Mouse (Mus musculus) neural tube, embryonic 15.5 days (tissue): ENCODE measurements around the gene Actr1a. TPM values are rescaled to one million over a fixed set of nuclear protein-coding genes. Genes with fewer than 3 reads are reported as not detected.

ENCODE experiments used
- ATAC-seq: fragments of 200-750 bp; cut with Nextera tagmentation; 2 replicates; pipeline ENCODE4 v1.8.0; 2017; ENCODE audit warnings: mild to moderate bottlenecking, moderate TSS enrichment, moderate library complexity; ENCODE audit not compliant: low FRiP score
- H3K27ac ChIP-seq: fragments of 300-500 bp; sonication (generic); replicated peaks from 2 replicates; pipeline ENCODE4 v1.5.1; 2015; ENCODE audit warnings: mild to moderate bottlenecking, inconsistent platforms
- H3K27me3 ChIP-seq: fragments of 300-500 bp; sonication (generic); replicated peaks from 2 replicates; pipeline ENCODE4 v1.6.1; 2015; ENCODE audit warnings: inconsistent platforms
- H3K36me3 ChIP-seq: fragments of 300-500 bp; sonication (generic); 2 replicates; pipeline ENCODE4 v1.6.1; 2015; ENCODE audit warnings: inconsistent platforms
- H3K4me1 ChIP-seq: fragments of 300-500 bp; sonication (generic); 2 replicates; pipeline ENCODE4 v1.6.1; 2015; ENCODE audit warnings: inconsistent platforms
- H3K4me2 ChIP-seq: fragments of 300-500 bp; sonication (generic); 2 replicates; pipeline ENCODE4 v1.6.1; 2015; ENCODE audit warnings: inconsistent platforms, mild to moderate bottlenecking, moderate library complexity
- H3K4me3 ChIP-seq: fragments of 300-500 bp; sonication (generic); replicated peaks from 2 replicates; pipeline ENCODE4 v1.5.1; 2015; ENCODE audit warnings: mild to moderate bottlenecking, inconsistent platforms
- H3K9ac ChIP-seq: fragments of 300-500 bp; sonication (generic); replicated peaks from 2 replicates; pipeline ENCODE4 v1.6.1; 2015; ENCODE audit warnings: mild to moderate bottlenecking, inconsistent platforms
- H3K9me3 ChIP-seq: fragments of 300-500 bp; sonication (generic); replicated peaks from 2 replicates; pipeline ENCODE4 v1.6.1; 2016; ENCODE audit warnings: inconsistent platforms
- WGBS: fragments of 180-500 bp; shearing (Covaris S2); methylation state at CpG from one replicate; pipeline ENCODE4 v1.1.7; 2015; ENCODE audit warnings: mixed read lengths; 5-methylcytosine and 5-hydroxymethylcytosine counted together
- microRNA counts: library from miRNA; unstranded; fragments of <30 nt; microRNA quantifications from one replicate; lab custom pipeline; 2016
- microRNA-seq: library from miRNA; unstranded; fragments of <30 nt; microRNA quantifications from one replicate; pipeline ENCODE4, GENCODE M21; 2017
- polyA plus RNA-seq: library from polyadenylated mRNA; unstranded; fragments of >200 nt; fragmentation: Nextera tagmentation; extraction: Ambion mirVana; gene quantifications from 2 replicates; pipeline ENCODE4 v1.2.1, GENCODE M21; 2015

The Actr1a gene
- polyA plus RNA-seq, 1 experiment from 2014 or later, result 314 TPM

DNA sequence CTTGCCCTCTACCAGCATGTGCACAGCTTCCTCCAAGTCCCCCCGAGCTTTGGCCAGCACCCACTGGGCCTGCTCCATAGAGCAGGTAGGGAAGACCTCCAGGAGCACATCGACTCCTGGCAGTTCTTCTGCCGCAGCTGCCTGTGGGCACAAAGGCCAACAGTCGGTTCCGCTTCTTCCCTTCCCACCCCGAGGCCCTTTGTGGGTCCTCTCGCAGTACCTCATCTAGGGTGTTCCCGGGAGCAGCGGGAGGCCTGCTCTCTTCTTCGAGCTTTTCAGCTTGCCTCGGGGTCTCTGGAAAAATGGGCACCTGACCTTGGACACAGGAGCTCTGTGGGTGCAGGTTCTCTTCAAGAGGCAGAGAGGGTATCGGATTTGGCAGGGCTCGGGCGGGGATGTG, 64.2 kb downstream of the Actr1a start:
- Histone ChIP-seq H3K4me1 (peaks cover 28% of the 10 kb centered on the region), H3K27me3 (no peaks in the 10 kb centered on the region), H3K36me3 (peaks cover 25% of the 10 kb centered on the region), H3K4me3 (no peak overlapping the region), H3K4me2 (no peak overlapping the region), H3K9ac (no peak overlapping the region), H3K27ac (no peak overlapping the region), H3K9me3 (no peaks in the 10 kb centered on the region)
- WGBS, result 90% methylated on average over 14 of the region's 14 CpGs
- ATAC-seq, result no peak

- 92% methylated on average over 12 of the region's 12 CpGs for WGBS
- Histone ChIP-seq H3K27ac (no peak overlapping the region), H3K4me2 (no peak overlapping the region), H3K9me3 (no peaks in the 10 kb centered on the region), H3K36me3 (peaks cover 25% of the 10 kb centered on the region), H3K27me3 (no peaks in the 10 kb centered on the region), H3K9ac (no peak overlapping the region), H3K4me3 (no peak overlapping the region), H3K4me1 (peaks cover 30% of the 10 kb centered on the region)
- no peak for ATAC-seq
These were observed 64.9 kb downstream of the Actr1a start for GRCm38 (mm10) chr19:46330696-46331095.

GRCm38 (mm10) chr19:46329951-46330350, 65.6 kb downstream of the Actr1a start:
- H3K27ac ChIP-seq, result no peak overlapping the region
- no peak for ATAC-seq

DNA sequence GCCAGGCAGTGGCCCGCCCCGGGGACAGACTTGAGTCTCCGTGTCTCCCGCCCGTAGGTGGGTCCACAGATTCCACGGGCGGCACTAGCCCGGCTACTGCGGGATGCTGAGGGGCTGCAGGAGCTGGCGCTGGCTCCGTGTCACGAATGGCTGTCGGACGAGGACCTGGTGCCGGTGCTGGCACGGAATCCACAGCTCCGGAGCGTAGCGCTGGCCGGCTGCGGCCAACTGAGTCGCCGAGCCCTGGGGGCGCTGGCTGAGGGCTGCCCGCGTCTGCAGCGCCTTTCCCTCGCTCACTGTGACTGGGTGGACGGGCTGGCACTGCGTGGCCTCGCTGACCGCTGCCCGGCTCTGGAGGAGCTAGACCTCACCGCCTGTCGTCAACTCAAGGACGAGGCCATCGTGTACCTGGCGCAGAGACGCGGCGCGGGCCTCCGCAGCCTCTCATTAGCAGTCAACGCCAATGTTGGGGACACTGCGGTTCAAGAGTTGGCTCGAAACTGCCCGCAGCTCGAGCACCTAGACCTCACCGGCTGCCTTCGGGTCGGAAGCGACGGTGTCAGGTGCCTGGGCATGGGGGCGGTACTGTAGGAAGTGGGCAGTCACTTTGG, 66.4 kb downstream of the Actr1a start:
- Histone ChIP-seq H3K36me3 (peaks cover 25% of the 10 kb centered on the region), H3K4me3 (peak overlapping the region; percentile 64), H3K4me1 (peaks cover 46% of the 10 kb centered on the region), H3K9me3 (no peaks in the 10 kb centered on the region), H3K9ac (peak overlapping the region; percentile 64), H3K27me3 (peaks cover 7% of the 10 kb centered on the region; the same call in 1 of the 2 replicates), H3K4me2 (peak overlapping the region; percentile 99), H3K27ac (peak overlapping the region; percentile 98)
- WGBS, result under 1% methylated on average over 54 of the region's 54 CpGs
- ATAC-seq, result peak; percentile 10; the same call in 1 of the 2 replicates

More at GRCm38 (mm10) chr19:46329951-46330350, 65.6 kb downstream of the Actr1a start:
- 4% methylated on average over 16 of the region's 16 CpGs for WGBS
- H3K4me2 ChIP-seq, result peak overlapping the region; percentile 99
- H3K4me3 ChIP-seq, result peak overlapping the region; percentile 64
- no peaks in the 10 kb centered on the region for H3K9me3 ChIP-seq
- no peaks in the 10 kb centered on the region; the same call in 1 of the 2 replicates for H3K27me3 ChIP-seq
- 0 out of 2 replicates have a peak overlapping the region, but pooled peaks have one; percentile 12 for H3K9ac ChIP-seq
- peaks cover 38% of the 10 kb centered on the region for H3K4me1 ChIP-seq
- H3K36me3 ChIP-seq, result peaks cover 25% of the 10 kb centered on the region

DNA sequence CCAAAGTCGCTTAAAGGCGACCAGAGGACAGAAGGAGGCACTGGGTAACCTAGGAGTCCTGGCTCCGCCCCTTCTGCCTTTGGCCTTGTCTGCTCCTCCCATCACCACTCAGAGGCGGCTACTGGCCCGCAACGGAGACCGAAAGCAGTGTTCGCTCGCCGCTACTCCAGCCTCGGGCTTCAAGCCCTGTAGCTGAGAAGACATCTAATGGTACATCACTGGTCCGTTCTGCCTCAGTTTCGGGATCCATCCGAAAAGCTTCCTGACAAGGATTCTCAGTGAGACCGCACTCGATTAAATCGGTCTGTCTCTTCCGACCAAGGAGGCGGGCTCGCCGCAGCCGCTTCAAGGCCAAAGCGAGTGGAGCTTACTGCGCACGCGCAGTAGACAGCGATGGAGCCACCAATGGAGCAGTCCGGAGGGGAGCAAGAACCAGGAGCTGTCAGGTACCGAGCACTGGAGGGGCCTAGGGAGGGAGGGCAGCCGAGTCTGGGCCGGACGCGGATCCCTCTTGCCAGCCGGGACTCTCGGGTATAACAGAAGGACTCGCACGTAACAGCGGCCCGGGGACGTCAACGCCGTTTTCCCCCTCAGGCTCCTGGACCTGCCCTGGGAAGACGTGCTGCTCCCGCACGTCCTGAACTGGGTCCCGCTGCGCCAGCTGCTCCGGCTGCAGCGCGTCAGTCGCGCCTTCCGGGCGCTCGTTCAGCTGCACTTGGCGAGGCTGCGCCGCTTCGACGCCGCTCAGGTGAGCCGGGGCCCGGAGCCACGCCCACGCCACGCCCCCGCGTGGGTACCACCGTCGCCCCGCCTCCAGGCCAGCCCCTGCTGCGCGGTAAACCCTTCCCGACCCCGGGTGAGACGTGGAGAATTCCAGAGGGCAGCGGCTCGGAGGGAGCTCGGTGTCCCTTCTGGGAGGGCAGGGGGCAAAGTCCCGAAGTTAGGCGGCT, 67.2 kb downstream of the Actr1a start, which contains the start of gene Fbxl15:
TSS of gene Fbxl15 (plus strand) at position 104 of the 950 bp plus-strand sequence.
- peaks cover 53% of the 10 kb centered on the region for H3K4me1 ChIP-seq

GRCm38 (mm10) chr19:46327531-46328064, 68.0 kb downstream of the Actr1a start:
- Histone ChIP-seq H3K4me2 (peak overlapping the region; percentile 99), H3K4me1 (peaks cover 61% of the 10 kb centered on the region), H3K27ac (peak overlapping the region; percentile 98), H3K27me3 (peaks cover 11% of the 10 kb centered on the region; the same call in 1 of the 2 replicates), H3K9me3 (no peaks in the 10 kb centered on the region), H3K4me3 (peak overlapping the region; percentile 64), H3K36me3 (peaks cover 25% of the 10 kb centered on the region), H3K9ac (peak overlapping the region; percentile 64)
- 28% methylated on average over 14 of the region's 14 CpGs for WGBS
- ATAC-seq, result peak; percentile 1; the same call in 1 of the 2 replicates

More for the DNA sequence above, 67.2 kb downstream of the Actr1a start, which contains the start of gene Fbxl15:
- H3K9ac ChIP-seq, result peak within 1 kb of the TSS; percentile 64
- peak within 1 kb of the TSS; percentile 99 for H3K4me2 ChIP-seq
- H3K4me3 ChIP-seq, result peak within 1 kb of the TSS; percentile 64
- WGBS, result under 1% methylated on average over 81 of the region's 81 CpGs
- peaks cover 11% of the 10 kb centered on the region; the same call in 1 of the 2 replicates for H3K27me3 ChIP-seq
- H3K9me3 ChIP-seq, result no peaks in the 10 kb centered on the region
- peaks cover 25% of the 10 kb centered on the region for H3K36me3 ChIP-seq
- peak; percentile 87 for ATAC-seq
- H3K27ac ChIP-seq, result peak within 1 kb of the TSS; percentile 98

MicroRNAs within 50 kb of the gene (microRNA counts, 519-probe panel; counts per million panel counts)
- 2,096 counts per million, percentile 47 among the panel's probes with 10 or more counts for microRNA mmu-miR-146b (lab: Ali Mortazavi, UCI)

Small RNAs within 50 kb of the gene (microRNA-seq; reads per million reads assigned to microRNA genes)
- 1.7 reads per million, percentile 2 among the genes with 10 or more reads in this experiment for gene Mir146b

Other genes starting within 250 kb of the Actr1a start
- gene Pitx3, start 247.4 kb downstream of the Actr1a start, polyA plus RNA-seq, result 0.32 and 0.64 TPM in 2 replicates
- 68.8 and 76.6 TPM in 2 replicates for gene Gbf1, start 243.2 kb downstream of the Actr1a start, polyA plus RNA-seq
- 2.4 and 10.0 TPM in 2 replicates for gene Nfkb2, start 91.4 kb downstream of the Actr1a start, polyA plus RNA-seq
- gene Psd, start 68.6 kb downstream of the Actr1a start, polyA plus RNA-seq, result 88.4 and 118 TPM in 2 replicates
- 44.0 and 52.3 TPM in 2 replicates for gene Fbxl15, start 67.6 kb downstream of the Actr1a start, polyA plus RNA-seq
- 322 and 350 TPM in 2 replicates for gene Cuedc2, start 57.0 kb downstream of the Actr1a start, polyA plus RNA-seq
- gene Mfsd13a, start 54.6 kb downstream of the Actr1a start, polyA plus RNA-seq, result 13.2 and 13.9 TPM in 2 replicates
- gene 2310034G01Rik, start 45.4 kb downstream of the Actr1a start, polyA plus RNA-seq, result 2.4 and 2.7 TPM in 2 replicates
- gene Sufu, start 1.1 kb upstream of the Actr1a start, polyA plus RNA-seq, result 18.3 and 21.4 TPM in 2 replicates
- gene Trim8, start 106.0 kb upstream of the Actr1a start, polyA plus RNA-seq, result 23.5 and 25.5 TPM in 2 replicates
- 190 and 208 TPM in 2 replicates for gene Arl3, start 177.4 kb upstream of the Actr1a start, polyA plus RNA-seq
- 11.0 and 11.7 TPM in 2 replicates for gene Sfxn2, start 177.6 kb upstream of the Actr1a start, polyA plus RNA-seq
- gene Wbp1l, start 203.3 kb upstream of the Actr1a start, polyA plus RNA-seq, result 34.1 and 34.5 TPM in 2 replicates